Mouse (Mus musculus): ENCODE results near the gene Wfdc1. TPM values are rescaled to one million over a fixed set of nuclear protein-coding genes. Genes with fewer than 3 reads are reported as not detected.
A peak's percentile ranks its signal among the peaks of the same experiment; 100 is the strongest.

Wfdc1 gene
- polyA plus RNA-seq, 1 experiment from 2014 or later, result 5.7 TPM

- no peaks in the 10 kb centered on the region for H3K4me1 ChIP-seq (ENCODE audit: control insufficient read depth, insufficient read depth, low read length)
- no peak overlapping the region for H3K27ac ChIP-seq (replicated peaks; ENCODE audit: low read depth, low read length)
- no peaks in the 10 kb centered on the region for H3K9me3 ChIP-seq (replicated peaks; ENCODE audit: control insufficient read depth, low read length)
- H3K4me2 ChIP-seq (ENCODE audit: low read depth, low read length), result no peak overlapping the region
- 91% methylated on average over 1 of the region's 1 CpGs for WGBS
- no peaks in the 10 kb centered on the region for H3K36me3 ChIP-seq (replicated peaks; ENCODE audit: control insufficient read depth, insufficient read depth, low read depth, low read length)
- H3K27me3 ChIP-seq (ENCODE audit: control insufficient read depth, insufficient read depth, low read length), result no peaks in the 10 kb centered on the region
- H3K4me3 ChIP-seq (ENCODE audit: low read depth, low read length), result no peak overlapping the region
- DNase-seq (ENCODE audit: low spot score) (no peak), ATAC-seq (replicated peaks; ENCODE audit: insufficient number of reproducible peaks, low FRiP score, low TSS enrichment, low read depth) (no peak)
- H3K9ac ChIP-seq (replicated peaks; ENCODE audit: low read length), result no peak overlapping the region
These were observed 23.2 kb upstream of the Wfdc1 start for GRCm38 (mm10) chr8:119642960-119643359.

DNA sequence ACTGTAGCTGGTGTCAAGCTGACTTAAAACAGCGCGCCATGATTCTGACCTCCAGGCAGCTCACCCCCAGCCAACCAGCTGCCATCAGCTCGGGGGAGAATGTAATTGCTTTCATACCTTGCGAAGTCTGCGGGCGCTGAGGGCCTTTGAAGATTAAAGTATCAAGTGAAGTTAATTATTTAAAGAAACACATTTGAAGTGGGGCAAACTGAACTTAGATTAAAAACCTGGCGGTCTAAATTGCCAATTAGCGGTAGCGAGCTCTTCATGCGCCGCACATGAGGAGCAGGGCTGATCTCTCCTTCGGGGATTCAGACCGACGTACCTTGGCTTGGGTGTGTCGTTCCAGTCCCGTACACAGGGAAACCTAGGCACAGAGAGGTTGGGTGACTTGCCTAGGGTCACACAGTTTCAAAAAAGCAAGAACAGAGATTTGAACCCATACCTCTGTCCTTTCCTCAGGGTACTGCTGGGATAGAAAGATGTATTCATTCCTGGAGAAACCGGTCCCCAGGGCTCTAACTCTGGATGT lies 21.7 kb upstream of the Wfdc1 start:
- DNase-seq (ENCODE audit: low spot score), result peak; percentile 43
- Histone ChIP-seq H3K27me3 (ENCODE audit: control insufficient read depth, insufficient read depth, low read length) (no peaks in the 10 kb centered on the region), H3K36me3 (replicated peaks; ENCODE audit: control insufficient read depth, insufficient read depth, low read depth, low read length) (no peaks in the 10 kb centered on the region), H3K27ac (replicated peaks; ENCODE audit: low read depth, low read length) (no peak overlapping the region), H3K9me3 (replicated peaks; ENCODE audit: control insufficient read depth, low read length) (no peaks in the 10 kb centered on the region), H3K9ac (replicated peaks; ENCODE audit: low read length) (no peak overlapping the region), H3K4me1 (ENCODE audit: control insufficient read depth, insufficient read depth, low read length) (no peaks in the 10 kb centered on the region), H3K4me3 (ENCODE audit: low read depth, low read length) (no peak overlapping the region), H3K4me2 (ENCODE audit: low read depth, low read length) (no peak overlapping the region)
- WGBS, result 65% methylated on average over 17 of the region's 17 CpGs
- no peak for ATAC-seq (replicated peaks; ENCODE audit: insufficient number of reproducible peaks, low FRiP score, low TSS enrichment, low read depth)

- no peak overlapping the region for H3K27ac ChIP-seq (replicated peaks; ENCODE audit: low read depth, low read length)
- H3K4me3 ChIP-seq (ENCODE audit: low read depth, low read length), result no peak overlapping the region
- ATAC-seq (replicated peaks; ENCODE audit: insufficient number of reproducible peaks, low FRiP score, low TSS enrichment, low read depth) (no peak), DNase-seq (ENCODE audit: low spot score) (no peak)
- no peaks in the 10 kb centered on the region for H3K27me3 ChIP-seq (ENCODE audit: control insufficient read depth, insufficient read depth, low read length)
- no peak overlapping the region for H3K4me2 ChIP-seq (ENCODE audit: low read depth, low read length)
- H3K9me3 ChIP-seq (replicated peaks; ENCODE audit: control insufficient read depth, low read length), result no peaks in the 10 kb centered on the region
- no peaks in the 10 kb centered on the region for H3K4me1 ChIP-seq (ENCODE audit: control insufficient read depth, insufficient read depth, low read length)
- H3K36me3 ChIP-seq (replicated peaks; ENCODE audit: control insufficient read depth, insufficient read depth, low read depth, low read length), result no peaks in the 10 kb centered on the region
- no peak overlapping the region for H3K9ac ChIP-seq (replicated peaks; ENCODE audit: low read length)
- WGBS, result 69% methylated on average over 18 of the region's 18 CpGs
These were observed 21.1 kb upstream of the Wfdc1 start for GRCm38 (mm10) chr8:119644981-119645597.

DNA sequence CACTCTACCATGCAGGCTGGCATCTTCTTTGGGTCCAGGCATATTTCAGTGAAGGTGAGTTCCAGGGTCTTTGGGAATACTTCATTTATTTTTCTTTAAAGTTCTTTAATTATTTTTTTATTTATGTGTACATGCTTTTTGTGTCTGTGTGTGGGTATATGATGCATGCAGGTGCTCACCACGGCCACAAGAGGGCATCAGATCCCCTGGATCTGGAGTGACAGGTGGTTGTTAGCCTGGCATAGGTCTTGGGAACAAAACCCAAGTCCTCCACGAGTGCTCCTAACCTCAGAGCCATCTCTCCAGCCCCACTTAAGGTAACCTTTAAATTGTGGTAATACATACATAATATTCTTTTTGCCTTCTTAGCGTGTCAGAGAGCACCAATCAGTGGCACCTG lies 20.0 kb upstream of the Wfdc1 start:
- WGBS, result 79% methylated on average over 3 of the region's 3 CpGs
- Histone ChIP-seq H3K4me2 (ENCODE audit: low read depth, low read length) (no peak overlapping the region), H3K27me3 (ENCODE audit: control insufficient read depth, insufficient read depth, low read length) (no peaks in the 10 kb centered on the region), H3K27ac (replicated peaks; ENCODE audit: low read depth, low read length) (no peak overlapping the region), H3K9ac (replicated peaks; ENCODE audit: low read length) (no peak overlapping the region), H3K4me1 (ENCODE audit: control insufficient read depth, insufficient read depth, low read length) (no peaks in the 10 kb centered on the region), H3K9me3 (replicated peaks; ENCODE audit: control insufficient read depth, low read length) (no peaks in the 10 kb centered on the region), H3K4me3 (ENCODE audit: low read depth, low read length) (no peak overlapping the region), H3K36me3 (replicated peaks; ENCODE audit: control insufficient read depth, insufficient read depth, low read depth, low read length) (no peaks in the 10 kb centered on the region)
- ATAC-seq (replicated peaks; ENCODE audit: insufficient number of reproducible peaks, low FRiP score, low TSS enrichment, low read depth) (no peak), DNase-seq (ENCODE audit: low spot score) (no peak)

DNA sequence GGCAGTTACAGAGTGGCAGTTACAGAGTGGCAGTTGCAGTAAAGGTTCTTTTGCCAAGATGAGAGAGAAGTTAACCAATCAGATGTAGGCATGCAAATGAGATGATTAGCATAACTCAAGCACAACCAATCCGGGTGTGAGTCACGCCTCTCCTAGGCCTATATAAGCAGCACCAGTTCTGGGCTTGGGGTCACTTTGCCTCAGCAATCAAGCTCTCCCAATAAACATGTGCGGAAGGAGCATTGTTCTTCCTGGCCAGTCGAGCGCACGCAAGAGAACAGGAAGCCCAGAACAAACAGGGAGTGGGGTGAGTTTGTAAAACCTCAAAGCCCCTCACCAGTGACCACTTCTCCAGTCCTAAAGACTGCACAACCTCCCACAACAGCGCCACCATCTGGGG lies 19.3 kb upstream of the Wfdc1 start:
- ATAC-seq (replicated peaks; ENCODE audit: insufficient number of reproducible peaks, low FRiP score, low TSS enrichment, low read depth), result no peak
- Histone ChIP-seq H3K4me2 (ENCODE audit: low read depth, low read length) (no peak overlapping the region), H3K4me3 (ENCODE audit: low read depth, low read length) (no peak overlapping the region), H3K36me3 (replicated peaks; ENCODE audit: control insufficient read depth, insufficient read depth, low read depth, low read length) (no peaks in the 10 kb centered on the region), H3K27me3 (ENCODE audit: control insufficient read depth, insufficient read depth, low read length) (no peaks in the 10 kb centered on the region), H3K9ac (replicated peaks; ENCODE audit: low read length) (no peak overlapping the region), H3K4me1 (ENCODE audit: control insufficient read depth, insufficient read depth, low read length) (no peaks in the 10 kb centered on the region; the same call in 1 of the 2 replicates), H3K27ac (replicated peaks; ENCODE audit: low read depth, low read length) (no peak overlapping the region), H3K9me3 (replicated peaks; ENCODE audit: control insufficient read depth, low read length) (no peaks in the 10 kb centered on the region)
- DNase-seq (ENCODE audit: low spot score), result no peak
- 81% methylated on average over 7 of the region's 7 CpGs for WGBS

DNA sequence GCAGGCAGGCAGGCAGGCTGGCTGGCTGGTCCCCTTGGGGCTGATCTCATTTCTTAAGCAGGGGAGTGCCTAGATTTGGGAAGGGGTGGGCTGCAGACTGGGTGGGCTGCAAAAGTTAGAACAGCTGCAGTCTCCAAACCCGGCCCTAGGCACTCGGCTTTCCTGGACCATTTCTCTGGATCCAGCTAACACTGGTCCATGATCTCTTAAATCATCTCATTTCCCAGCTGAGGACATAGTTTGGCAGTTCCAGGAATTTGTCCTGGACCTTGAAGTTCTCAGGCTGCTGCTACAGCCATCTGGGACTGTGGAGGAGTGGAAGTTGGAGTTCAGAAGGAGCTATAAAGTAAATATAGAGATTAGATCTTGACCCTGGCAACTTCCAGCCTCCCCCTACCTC lies 14.8 kb upstream of the Wfdc1 start:
- Histone ChIP-seq H3K9me3 (replicated peaks; ENCODE audit: control insufficient read depth, low read length) (no peaks in the 10 kb centered on the region), H3K4me1 (ENCODE audit: control insufficient read depth, insufficient read depth, low read length) (no peaks in the 10 kb centered on the region; the same call in 1 of the 2 replicates), H3K36me3 (replicated peaks; ENCODE audit: control insufficient read depth, insufficient read depth, low read depth, low read length) (no peaks in the 10 kb centered on the region), H3K4me2 (ENCODE audit: low read depth, low read length) (no peak overlapping the region), H3K9ac (replicated peaks; ENCODE audit: low read length) (no peak overlapping the region), H3K27ac (replicated peaks; ENCODE audit: low read depth, low read length) (no peak overlapping the region), H3K27me3 (ENCODE audit: control insufficient read depth, insufficient read depth, low read length) (no peaks in the 10 kb centered on the region), H3K4me3 (ENCODE audit: low read depth, low read length) (no peak overlapping the region)
- ATAC-seq (replicated peaks; ENCODE audit: insufficient number of reproducible peaks, low FRiP score, low TSS enrichment, low read depth) (no peak), DNase-seq (ENCODE audit: low spot score) (no peak)
- 50% methylated on average over 2 of the region's 2 CpGs for WGBS

DNA sequence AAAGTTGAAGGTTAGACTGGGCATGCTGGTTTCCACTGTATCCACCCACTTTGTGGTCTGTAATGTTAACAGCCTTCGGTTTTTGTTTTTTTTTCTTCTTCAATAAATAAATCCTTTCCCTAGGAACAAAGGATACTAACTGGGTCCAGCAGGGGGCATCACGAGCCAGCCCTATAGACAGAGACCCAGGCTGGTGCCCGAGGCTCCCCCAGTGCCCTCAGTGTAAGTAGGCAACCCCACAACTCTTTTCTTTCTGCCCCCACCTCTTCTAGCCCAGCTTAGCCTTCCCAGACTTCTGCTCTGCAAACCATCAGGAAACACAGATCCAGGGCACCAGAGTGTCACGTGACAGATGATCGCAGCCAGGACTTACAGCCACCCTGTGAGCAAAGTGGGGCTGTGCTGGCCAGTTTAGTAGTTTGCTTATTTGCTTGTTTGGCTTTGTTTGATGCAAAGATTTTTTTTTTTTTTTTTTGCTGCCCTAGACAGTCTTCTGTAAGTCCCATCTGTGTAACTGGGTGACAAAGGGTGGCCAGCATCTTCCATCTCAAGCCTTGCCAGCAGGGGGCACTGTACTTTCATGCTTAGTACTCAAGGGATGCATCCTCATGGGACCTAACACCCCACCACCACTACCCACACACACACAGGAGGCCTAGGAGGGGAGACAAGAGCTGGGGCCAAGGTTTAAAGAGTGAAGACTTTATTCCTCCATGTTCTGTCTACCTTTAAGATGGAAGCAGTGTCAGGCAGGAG lies 9.3 kb upstream of the Wfdc1 start:
- no peak overlapping the region for H3K9ac ChIP-seq (replicated peaks; ENCODE audit: low read length)
- no peak overlapping the region for H3K27ac ChIP-seq (replicated peaks; ENCODE audit: low read depth, low read length)
- no peaks in the 10 kb centered on the region for H3K36me3 ChIP-seq (replicated peaks; ENCODE audit: control insufficient read depth, insufficient read depth, low read depth, low read length)
- H3K9me3 ChIP-seq (replicated peaks; ENCODE audit: control insufficient read depth, low read length), result no peaks in the 10 kb centered on the region
- no peak overlapping the region for H3K4me3 ChIP-seq (ENCODE audit: low read depth, low read length)
- ATAC-seq (replicated peaks; ENCODE audit: insufficient number of reproducible peaks, low FRiP score, low TSS enrichment, low read depth) (no peak), DNase-seq (ENCODE audit: low spot score) (peak; percentile 18)
- WGBS, result 52% methylated on average over 5 of the region's 5 CpGs
- H3K27me3 ChIP-seq (ENCODE audit: control insufficient read depth, insufficient read depth, low read length), result no peaks in the 10 kb centered on the region
- peaks cover 7% of the 10 kb centered on the region; the same call in 1 of the 2 replicates for H3K4me1 ChIP-seq (ENCODE audit: control insufficient read depth, insufficient read depth, low read length)
- no peak overlapping the region for H3K4me2 ChIP-seq (ENCODE audit: low read depth, low read length)

DNA sequence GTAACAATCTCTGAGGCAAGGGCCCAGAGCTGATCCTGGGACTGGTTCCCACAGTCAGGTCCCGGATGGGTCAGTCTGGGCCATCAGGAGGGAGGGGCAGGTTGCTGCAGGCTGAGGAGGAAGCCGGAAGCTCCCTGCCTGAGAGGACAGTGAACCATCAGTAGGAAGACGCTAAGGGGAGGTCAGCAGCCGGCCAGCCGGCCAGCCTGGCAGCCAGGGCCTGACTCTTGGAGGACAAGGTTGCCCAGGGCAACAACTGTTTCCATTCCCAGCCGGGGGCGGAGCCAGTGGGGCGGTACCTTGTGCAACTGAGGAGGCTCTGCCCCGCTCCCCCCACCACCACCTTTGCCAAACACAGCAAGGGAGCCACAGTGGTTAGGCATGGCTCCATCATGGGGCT lies 5.1 kb upstream of the Wfdc1 start:
- H3K4me2 ChIP-seq (ENCODE audit: low read depth, low read length), result no peak overlapping the region
- H3K4me1 ChIP-seq (ENCODE audit: control insufficient read depth, insufficient read depth, low read length), result peaks cover 7% of the 10 kb centered on the region; the same call in 1 of the 2 replicates
- 1% methylated on average over 9 of the region's 9 CpGs for WGBS
- ATAC-seq (replicated peaks; ENCODE audit: insufficient number of reproducible peaks, low FRiP score, low TSS enrichment, low read depth), result peak; percentile 39; the same call in 1 of the 2 replicates
- no peaks in the 10 kb centered on the region for H3K27me3 ChIP-seq (ENCODE audit: control insufficient read depth, insufficient read depth, low read length)
- no peaks in the 10 kb centered on the region for H3K36me3 ChIP-seq (replicated peaks; ENCODE audit: control insufficient read depth, insufficient read depth, low read depth, low read length)
- no peaks in the 10 kb centered on the region for H3K9me3 ChIP-seq (replicated peaks; ENCODE audit: control insufficient read depth, low read length)
- H3K27ac ChIP-seq (replicated peaks; ENCODE audit: low read depth, low read length), result no peak overlapping the region
- H3K4me3 ChIP-seq (ENCODE audit: low read depth, low read length), result no peak overlapping the region
- peak; percentile 64 for DNase-seq (ENCODE audit: low spot score)
- peak overlapping the region; percentile 37; the same call in 1 of the 2 replicates for H3K9ac ChIP-seq (replicated peaks; ENCODE audit: low read length)

All from embryonic facial prominence, embryonic 11.5 days (tissue).